Mouse (Mus musculus): ENCODE measurements around the gene Snrnp35.

DNA sequence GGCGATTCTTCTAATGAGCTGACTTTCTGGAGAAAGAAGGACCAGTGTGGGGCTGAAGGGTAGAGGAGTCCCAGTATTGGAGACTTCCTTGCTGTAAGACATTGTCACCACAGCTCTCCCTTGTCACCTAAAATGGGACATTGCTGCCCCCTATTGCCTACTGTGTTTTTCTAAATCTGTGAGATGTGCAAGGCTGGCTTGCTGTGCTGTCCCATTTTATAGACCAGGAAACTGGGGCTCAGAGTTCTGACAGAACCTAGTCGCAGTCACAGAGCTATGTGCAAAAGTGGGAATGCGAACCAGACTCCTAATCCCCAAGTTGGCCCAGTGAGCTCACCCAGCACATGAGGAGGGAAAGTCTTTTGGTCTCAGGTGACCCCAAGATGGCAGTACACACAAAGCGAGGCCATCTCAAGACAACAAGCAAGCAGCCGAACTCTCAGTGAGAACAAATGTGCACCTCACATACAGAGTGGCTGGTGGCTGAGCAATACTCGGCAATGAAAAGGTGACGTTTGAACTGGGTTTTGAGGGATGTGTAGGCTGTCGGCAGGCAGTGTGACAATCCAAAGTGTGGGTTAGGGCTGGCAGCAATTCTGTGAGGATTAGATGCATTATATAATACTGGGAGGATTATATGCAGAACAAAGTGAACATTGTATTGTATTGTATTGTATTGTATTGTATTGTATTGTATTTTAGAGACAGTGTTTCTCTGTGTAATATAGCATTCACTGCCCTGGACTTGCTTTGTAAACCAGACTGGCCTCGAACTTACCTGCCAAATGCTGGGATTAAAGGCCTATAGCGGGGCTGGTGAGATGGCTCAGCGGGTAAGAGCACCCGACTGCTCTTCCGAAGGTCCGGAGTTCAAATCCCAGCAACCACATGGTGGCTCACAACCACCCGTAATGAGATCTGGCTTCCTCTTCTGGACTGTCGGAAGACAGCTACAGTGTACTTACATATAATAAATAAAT is 56.2 kb downstream of the Snrnp35 start:
- TF ChIP-seq POLR2A (IDR thresholded peaks at IDR 0.05; ENCODE audit: insufficient read length, low read depth) (no peak), TCF12 (IDR thresholded peaks at IDR 0.05; ENCODE audit: insufficient read depth, poor library complexity, severe bottlenecking) (no peak), SRF (IDR thresholded peaks at IDR 0.05; ENCODE audit: control insufficient read depth, insufficient read length, low read depth) (no peak), E2F4 (IDR thresholded peaks at IDR 0.05; ENCODE audit: insufficient read depth) (no peak), MYOD1 (IDR thresholded peaks at IDR 0.05; ENCODE audit: control insufficient read depth in 1 of 3, insufficient read length in 2 of 3, low read depth in 2 of 3) (no peak), MAX (IDR thresholded peaks at IDR 0.05; ENCODE audit: low read depth) (no peak), USF1 (IDR thresholded peaks at IDR 0.05; ENCODE audit: low read depth) (no peak), POLR2AphosphoS2 (IDR thresholded peaks at IDR 0.05; ENCODE audit: insufficient read length, low read depth) (no peak), CEBPB (IDR thresholded peaks at IDR 0.05; ENCODE audit: insufficient read depth, poor library complexity, severe bottlenecking) (no peak), MYOG (IDR thresholded peaks at IDR 0.05; ENCODE audit: control insufficient read depth in 1 of 3, insufficient read depth in 1 of 3, insufficient read length in 2 of 3, low read depth in 2 of 3) (no peak), TCF3 (IDR thresholded peaks at IDR 0.05; ENCODE audit: insufficient read length, low read depth) (no peak)
